Mouse (Mus musculus): Measurements from ENCODE around the gene Atp13a3.
A peak's percentile ranks its signal among the peaks of the same experiment; 100 is the strongest.

Gene Atp13a3

GRCm38 (mm10) chr16:30310171-30310515 is 95.6 kb downstream of the Atp13a3 start:
- no peak for DNase-seq

GRCm38 (mm10) chr16:30309395-30310170 is 96.2 kb downstream of the Atp13a3 start:
- DNase-seq: peak; percentile 28 to 44

- DNase-seq: peak; percentile 68 to 86
Observed at GRCm38 (mm10) chr16:30308616-30309394, 97.0 kb downstream of the Atp13a3 start.

- DNase-seq: no peak
Observed at GRCm38 (mm10) chr16:30307961-30308615, 97.7 kb downstream of the Atp13a3 start.

- no peak for DNase-seq
Observed at GRCm38 (mm10) chr16:30307306-30307705, 98.5 kb downstream of the Atp13a3 start.

GRCm38 (mm10) chr16:30306102-30306501 is 99.7 kb downstream of the Atp13a3 start:
- DNase-seq: no peak

GRCm38 (mm10) chr16:30304236-30304635 is 101.5 kb downstream of the Atp13a3 start:
- no peak for DNase-seq

- no peak for DNase-seq
Observed at GRCm38 (mm10) chr16:30303411-30303810, 102.4 kb downstream of the Atp13a3 start.

- DNase-seq: no peak
Observed at GRCm38 (mm10) chr16:30302686-30303085, 103.1 kb downstream of the Atp13a3 start.

- DNase-seq: no peak
Observed at GRCm38 (mm10) chr16:30299711-30300277, 106.0 kb downstream of the Atp13a3 start.

- no peak for DNase-seq
Observed at GRCm38 (mm10) chr16:30297450-30297849, 108.3 kb downstream of the Atp13a3 start.

- DNase-seq: no peak
Observed at GRCm38 (mm10) chr16:30296601-30297275, 109.0 kb downstream of the Atp13a3 start.

- DNase-seq: no peak
Observed at GRCm38 (mm10) chr16:30295106-30295505, 110.7 kb downstream of the Atp13a3 start.

GRCm38 (mm10) chr16:30290436-30290835 is 115.3 kb downstream of the Atp13a3 start:
- DNase-seq: no peak

- DNase-seq: no peak
Observed at GRCm38 (mm10) chr16:30285701-30286100, 120.1 kb downstream of the Atp13a3 start.

- peak; percentile 31 to 43 for DNase-seq
Observed at GRCm38 (mm10) chr16:30283743-30284337, 121.9 kb downstream of the Atp13a3 start.

GRCm38 (mm10) chr16:30282844-30283495 is 122.8 kb downstream of the Atp13a3 start, which contains the start of gene Lrrc15:
Lrrc15 (minus strand) TSS chr16:30283256.
- DNase-seq: no peak

- DNase-seq: no peak
Observed at GRCm38 (mm10) chr16:30280676-30281297, 125.0 kb downstream of the Atp13a3 start.

GRCm38 (mm10) chr16:30278406-30278805 is 127.4 kb downstream of the Atp13a3 start:
- no peak for DNase-seq

- DNase-seq: no peak
Observed at GRCm38 (mm10) chr16:30275558-30276340, 130.0 kb downstream of the Atp13a3 start.
